Mouse (Mus musculus) CD4-positive, CD25-positive, alpha-beta regulatory T cell, adult 4 months (primary cell): ENCODE measurements around the gene Psmd10. TPM values are rescaled to one million over a fixed set of nuclear protein-coding genes. Genes with fewer than 3 reads are reported as not detected.

ENCODE experiments used
- ATAC-seq: one replicate; pipeline ENCODE4 v1.8.0; 2017
- polyA plus RNA-seq, 2 experiments: library from polyadenylated mRNA; unstranded; fragments of 100-300 nt; shearing (Covaris generic); gene quantifications; one replicate each; pipeline ENCODE4 v1.2.1; 2017

The Psmd10 gene
- 10 to 100 TPM; 66.2 to 67.6 TPM for polyA plus RNA-seq

DNA sequence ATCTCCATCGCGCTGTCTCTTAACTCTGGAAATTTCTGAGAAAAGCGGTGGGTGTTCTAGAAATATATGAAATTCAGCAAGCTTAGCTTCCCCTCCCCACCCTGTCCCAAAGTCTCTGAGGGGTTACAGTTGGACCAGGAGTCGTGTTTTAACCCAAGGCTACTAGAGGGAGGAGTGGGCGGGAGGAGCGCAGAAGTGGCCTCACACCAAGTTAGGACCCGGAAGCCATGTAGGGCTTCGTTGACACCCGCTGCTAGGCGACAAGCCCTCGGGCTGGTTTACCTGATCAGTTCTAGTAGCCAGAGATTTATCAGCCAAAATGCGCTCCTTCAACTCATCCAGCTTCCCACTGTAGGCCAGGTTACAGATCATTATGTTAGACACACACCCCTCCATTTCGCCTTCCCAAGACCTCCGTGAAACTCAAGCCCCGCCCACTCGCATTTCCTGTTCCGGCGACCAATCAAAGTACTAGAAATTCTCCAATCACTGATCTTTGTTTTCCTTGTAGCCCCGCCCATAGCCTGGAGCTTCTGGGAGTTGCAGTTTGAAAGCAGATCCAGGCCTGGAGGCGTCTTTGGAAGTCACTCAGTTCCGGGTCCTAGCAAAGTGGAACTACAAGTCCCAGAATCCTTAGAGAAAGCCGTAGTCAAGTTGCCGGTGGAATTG lies at the start of gene Psmd10, which contains the start of gene Atg4a:
TSS of gene Psmd10 (minus strand) at position 457 of the 669 bp plus-strand sequence.
TSS of gene Atg4a (plus strand) at position 636 of the 669 bp plus-strand sequence.
- peak; percentile 98 for ATAC-seq

DNA sequence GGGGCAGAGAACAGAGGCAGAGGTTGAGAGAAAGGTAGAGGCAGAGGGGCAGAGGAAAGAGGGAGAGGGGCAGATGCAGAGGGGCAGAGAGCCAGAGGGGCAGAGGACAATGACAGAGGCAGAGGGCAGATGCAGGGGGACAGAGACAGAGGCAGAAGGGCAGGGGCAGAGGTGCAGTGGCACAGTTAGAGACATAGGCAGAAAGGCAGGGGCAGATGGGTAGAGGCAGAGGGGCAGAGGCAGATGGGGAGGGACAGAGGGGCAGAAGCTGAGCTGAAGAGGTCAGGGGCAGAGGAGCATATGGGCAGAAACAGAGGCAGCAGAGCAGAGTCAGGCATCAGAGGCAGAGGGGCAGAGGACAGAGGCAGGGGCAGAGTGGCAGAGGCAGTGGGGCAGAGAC lies 42.4 kb upstream of the Psmd10 start:
- ATAC-seq, result no peak

DNA sequence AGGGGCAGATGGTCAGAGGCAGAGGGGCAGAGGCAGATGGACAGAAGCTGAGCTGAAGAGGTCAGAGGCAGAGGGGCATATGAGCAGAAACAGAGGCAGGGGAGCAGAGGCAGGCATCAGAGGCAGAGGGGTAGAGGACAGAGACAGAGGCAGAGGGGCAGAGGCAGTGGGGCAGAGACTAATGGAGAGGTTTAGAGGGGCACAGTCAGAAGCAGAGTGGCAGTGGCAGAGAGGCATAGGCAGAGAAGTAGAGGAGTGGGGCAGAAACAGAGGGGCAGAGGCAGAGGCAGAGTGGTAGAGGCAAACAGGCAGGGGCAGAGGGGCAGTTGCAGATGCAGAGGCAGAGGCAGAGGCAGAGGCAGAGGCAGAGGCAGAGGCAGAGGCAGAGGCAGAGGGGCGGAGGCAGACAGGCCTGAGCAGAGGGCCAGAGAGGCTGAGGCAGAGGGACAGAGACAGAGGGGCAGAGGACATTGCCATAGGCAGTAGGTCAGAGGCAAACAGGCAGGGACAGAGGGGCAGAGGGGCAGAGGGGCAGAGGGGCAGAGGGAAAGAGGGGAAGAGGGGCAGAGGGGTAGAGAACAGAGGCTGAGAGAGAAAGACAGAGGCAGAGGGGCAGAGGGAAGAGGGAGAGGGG lies 41.5 kb upstream of the Psmd10 start:
- ATAC-seq, result no peak

DNA sequence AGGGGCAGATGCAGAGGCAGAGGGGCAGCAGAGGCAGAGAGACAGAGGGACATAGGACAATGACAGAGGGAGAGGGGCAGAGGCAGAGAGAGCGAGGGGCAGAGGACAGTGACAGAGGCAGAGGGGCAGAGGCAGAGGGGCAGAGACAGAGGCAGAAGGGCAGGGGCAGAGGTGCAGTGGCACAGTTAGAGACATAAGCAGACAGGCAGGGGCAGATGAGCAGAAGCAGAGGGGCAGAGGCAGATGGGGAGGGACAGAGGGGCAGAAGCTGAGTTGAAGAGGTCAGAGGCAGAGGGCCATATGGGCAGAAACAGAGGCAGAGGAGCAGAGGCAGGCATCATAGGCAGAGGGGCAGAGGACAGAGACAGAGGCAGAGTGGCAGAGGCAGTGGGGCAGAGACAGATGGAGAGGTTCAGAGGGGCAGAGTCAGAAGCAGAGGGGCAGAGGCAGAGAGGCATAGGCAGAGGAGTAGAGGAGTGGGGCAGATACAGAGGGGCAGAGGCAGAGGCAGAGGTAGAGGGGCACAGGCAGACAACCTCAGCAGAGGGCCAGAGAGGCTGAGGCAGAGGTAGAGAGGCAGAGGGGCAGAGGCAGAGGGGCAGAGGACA lies 40.5 kb upstream of the Psmd10 start:
- ATAC-seq, result no peak

DNA sequence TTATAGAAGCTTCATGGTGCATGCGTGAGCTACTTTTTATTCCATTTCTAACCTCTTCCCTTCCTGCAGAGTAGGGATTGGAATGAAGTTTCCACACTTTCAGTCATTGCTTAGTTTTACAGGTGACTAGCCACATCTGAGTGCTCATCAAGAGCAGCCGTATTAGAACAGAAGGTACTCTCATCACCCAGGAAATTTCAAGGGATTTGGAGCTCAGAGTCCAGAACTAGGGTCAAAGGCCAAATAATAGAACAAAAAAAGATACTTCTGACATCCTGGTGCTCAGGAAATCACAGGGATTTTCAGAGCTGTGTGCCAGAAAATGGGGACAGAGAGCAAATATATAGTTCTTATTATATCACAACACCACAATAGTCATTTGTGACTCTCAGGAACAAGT lies 28.7 kb upstream of the Psmd10 start:
- no peak for ATAC-seq

DNA sequence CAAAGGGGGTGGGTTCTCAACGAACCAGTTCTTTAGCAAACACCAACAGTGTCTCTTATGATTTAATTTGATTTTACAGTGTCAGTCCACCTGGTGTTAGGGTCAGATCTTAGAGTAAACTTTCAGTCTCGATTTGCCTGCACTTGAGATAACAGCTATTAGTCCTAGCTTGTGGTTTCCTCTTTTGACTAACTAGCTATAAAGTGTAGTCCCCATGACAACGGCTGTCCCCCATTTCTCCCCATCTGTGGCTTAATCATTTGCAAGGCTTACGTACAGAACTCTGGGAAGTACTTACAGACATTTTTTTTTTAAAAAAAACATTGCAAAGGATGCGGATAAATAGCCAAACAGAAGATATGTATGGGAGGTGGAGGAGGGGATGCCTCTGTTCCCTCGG lies 28.3 kb upstream of the Psmd10 start:
- ATAC-seq, result peak; percentile 34

DNA sequence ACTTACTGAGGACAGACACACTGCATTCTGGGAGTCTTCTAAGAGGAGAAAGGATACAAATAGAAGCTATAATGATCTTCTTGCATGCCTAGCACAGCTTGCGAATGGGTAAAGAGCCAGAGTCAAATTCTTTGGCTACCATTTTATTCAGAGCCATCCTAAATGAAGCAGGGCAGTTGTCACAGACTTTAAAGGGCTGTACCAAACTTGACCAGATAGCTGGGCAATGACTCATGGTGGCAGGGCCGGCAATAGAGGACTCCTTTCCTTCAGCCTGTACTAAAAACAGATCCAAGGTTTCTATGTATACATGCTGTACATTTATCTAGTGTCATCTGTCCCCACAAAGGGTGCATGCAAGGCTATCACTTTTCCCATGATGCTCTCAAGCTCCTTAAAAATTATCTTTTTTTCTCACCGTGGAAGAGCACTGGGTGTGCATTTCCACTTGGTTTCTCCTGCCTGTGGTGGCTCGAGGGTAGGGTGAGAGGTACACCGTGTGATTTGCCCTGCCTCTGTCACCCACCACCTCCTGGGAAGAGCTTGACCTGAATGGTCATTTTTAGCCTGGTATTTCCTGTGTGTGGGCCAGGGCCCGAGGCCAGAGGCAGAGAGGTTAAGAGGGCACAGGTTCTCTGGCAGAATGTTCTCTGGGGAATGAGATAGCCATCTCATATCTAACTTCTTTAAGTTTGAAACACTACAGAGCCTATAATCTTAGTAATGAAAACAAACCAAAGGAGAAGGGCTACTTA lies 26.9 kb upstream of the Psmd10 start:
- ATAC-seq, result no peak

DNA sequence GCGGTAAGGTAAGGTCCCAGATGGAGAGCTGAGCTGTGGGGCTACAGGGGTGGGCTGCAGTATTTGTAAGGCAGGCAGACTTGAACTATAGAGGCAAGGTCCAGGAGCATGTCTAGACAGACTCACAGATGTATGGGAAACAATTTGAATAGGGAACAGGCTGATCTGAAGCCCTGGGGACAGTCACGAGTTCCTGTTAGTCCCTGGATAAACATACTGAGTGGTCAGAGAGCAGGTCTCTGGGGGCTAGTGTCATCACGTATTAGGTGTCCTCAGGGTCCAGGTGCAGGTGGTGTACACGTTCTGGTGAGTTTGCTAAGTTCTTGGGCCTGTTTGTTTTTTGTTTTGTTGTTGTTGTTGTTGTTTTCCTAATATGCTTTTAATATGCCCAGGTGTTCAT lies 23.6 kb upstream of the Psmd10 start:
- no peak for ATAC-seq

DNA sequence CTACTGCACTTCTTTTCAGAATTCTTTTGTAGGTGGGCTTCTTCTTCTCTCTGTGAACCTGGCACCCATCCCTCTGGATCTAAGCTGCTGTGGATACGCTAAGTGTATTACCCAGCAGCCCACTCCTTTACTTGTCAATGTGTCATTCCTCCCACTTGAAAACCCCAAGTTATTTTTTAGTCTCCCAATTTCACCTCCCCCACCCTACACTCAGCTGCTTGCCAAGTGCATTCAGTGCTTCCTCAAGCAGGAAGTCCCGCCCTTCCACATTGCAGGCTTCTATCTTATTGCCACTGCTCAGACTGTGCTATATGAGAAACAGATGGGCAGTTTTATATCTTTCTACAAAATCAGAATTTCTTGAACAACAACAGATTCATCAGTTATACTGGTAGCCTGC lies 23.0 kb upstream of the Psmd10 start:
- ATAC-seq, result no peak

DNA sequence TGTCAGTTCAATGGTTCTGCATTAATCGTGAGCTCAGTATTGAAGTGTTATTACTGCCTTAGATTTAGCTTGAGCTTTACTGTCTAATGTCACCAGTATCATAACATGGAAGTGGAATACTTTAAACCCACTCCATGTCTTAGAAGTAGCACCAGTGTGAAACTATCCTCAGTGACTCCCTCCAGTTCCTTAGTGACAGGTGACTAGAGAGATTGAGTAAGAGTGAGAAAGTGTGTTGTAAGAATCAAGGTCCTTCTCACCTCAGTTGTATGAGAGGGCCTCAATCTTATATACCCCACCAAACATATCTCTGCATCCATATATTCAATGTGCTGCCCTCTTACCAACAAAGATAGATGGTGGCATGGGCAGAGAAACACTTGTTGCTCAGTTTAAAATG lies 22.4 kb upstream of the Psmd10 start:
- ATAC-seq, result no peak

DNA sequence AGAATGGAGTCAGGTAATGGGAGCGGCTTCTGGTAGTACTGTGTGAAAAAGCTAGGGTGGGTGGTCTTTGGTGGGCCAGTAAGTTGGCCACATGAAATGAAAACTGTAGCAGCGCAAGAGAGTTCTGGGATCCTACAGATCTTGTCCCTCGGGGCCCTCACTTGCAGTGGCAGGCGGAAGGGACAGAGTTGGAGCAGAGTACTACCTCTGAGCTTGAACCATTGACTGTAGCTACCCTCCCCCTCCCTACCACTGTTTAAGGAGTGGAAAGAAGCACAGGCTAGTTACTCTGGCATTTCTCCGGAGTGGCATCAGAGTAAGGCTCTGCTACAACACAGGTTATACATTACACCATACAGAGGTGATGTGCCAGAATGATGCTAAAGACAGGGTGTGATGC lies 431 bp upstream of the Psmd10 start:
- peak; percentile 38 for ATAC-seq

DNA sequence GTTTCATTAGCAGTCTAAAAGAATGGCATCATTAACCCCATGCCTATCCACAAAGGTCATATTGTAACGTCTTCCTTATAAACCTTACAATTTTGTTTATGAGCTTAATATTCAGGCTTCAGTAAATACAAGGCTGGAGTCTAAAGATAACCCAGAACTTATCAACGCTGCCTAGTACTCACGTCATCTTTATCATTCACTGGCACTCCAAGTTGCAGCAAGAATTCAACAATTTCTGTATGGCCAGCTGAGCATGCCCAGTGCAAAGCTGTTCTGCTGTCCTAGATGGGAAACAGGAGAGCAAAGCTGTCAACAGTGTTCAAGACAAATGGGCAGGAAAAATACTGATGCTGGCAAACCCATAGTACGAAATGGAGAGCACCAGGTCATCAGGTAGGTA lies 2.9 kb downstream of the Psmd10 start:
- no peak for ATAC-seq

DNA sequence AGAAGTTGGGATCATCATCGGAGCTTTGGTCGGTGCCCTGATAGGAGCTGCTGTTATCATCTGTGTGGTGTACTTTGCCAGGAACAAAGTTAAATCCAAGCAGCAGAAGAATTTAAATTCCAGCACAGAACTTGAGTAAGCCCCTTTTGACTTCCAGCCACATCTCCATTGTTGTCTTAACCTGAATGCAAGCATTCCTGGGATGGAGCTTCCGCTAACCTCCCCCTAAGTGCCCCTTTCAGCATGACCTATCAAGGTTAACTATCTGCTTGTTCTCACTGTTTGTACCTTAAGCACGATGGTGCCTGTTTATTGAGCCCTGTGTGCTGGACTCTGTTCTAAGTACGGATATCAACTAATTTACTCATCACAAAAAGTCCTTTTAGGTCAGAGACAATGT lies 20.3 kb downstream of the Psmd10 start:
- ATAC-seq, result no peak

DNA sequence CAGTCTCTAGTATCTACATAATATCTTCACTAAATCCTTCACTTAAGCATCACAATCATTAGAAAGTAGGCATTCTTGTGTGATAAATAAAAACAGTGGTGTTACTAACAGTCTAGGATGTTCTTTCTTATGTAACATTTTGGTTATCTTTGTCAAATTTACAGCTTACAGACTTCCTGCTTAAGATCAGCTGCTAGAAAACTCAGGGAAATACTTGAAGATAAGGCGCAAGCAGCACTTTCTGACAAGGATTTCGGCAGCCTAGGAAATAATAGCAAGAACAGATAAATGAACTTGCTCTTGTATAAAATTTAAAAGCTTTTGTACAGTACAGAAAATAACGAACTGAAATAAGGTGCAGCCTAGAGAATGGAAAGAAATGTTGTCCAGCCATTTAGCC lies 23.3 kb downstream of the Psmd10 start:
- no peak for ATAC-seq

DNA sequence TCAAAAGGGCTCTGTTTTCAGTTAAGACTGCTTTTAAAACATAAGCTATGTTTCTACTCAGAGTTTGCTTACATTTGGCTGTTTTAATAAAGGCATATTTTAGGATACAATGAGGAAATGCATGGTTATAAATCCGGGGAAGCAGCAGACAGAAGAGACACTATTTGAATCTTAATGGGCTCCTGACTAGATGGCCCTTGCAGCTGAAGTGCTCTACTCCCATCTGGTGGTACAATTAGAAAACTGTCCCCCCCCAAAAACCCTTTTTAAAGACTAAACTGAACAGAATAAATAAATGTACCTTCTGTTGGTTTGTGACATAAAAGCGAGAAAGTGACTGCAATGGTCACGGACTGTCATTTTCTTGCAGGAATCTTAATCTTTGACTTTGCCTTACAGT lies 24.5 kb downstream of the Psmd10 start:
- no peak for ATAC-seq

DNA sequence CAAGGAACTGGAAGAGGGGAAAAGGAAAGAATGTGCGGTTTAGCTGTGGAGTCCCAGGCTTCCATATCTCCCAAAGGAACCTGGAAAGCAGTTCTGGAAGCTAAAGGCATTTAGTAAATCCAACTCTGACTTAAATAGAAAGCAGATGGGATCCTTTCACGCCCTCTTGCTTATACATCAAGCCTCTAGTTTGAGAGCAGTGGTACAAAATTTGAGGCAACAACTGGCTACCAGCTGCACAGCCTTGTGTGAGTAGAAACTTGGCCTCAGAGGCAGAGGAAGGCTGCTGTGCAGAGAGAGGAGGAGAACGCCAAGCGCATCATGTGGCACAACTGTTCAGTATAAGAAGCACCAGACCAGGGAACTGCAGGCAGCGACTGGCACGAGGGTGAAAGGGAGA lies 35.2 kb downstream of the Psmd10 start:
- ATAC-seq, result no peak

DNA sequence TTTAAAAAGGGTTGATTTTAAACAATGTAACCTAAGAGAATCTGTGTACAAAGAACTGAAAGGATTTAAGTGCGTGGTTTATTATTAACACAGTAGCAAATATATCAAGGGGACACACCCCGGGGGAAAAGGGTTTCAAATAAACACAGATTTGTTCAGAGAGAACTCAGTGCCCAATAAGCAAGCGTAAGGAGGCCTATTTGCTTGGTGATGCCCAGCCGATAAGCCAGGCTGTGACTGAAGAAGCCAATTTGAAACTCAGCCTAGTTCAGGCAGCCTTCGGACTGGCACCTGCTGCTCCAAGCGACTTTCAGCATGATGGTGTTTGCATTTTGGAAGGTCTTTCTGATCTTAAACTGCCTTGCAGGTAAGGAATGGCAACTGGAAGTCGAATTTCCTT lies 49.2 kb downstream of the Psmd10 start, which contains the start of gene Vsig1:
TSS of gene Vsig1 (plus strand) at position 249 of the 400 bp plus-strand sequence.
- no peak for ATAC-seq

DNA sequence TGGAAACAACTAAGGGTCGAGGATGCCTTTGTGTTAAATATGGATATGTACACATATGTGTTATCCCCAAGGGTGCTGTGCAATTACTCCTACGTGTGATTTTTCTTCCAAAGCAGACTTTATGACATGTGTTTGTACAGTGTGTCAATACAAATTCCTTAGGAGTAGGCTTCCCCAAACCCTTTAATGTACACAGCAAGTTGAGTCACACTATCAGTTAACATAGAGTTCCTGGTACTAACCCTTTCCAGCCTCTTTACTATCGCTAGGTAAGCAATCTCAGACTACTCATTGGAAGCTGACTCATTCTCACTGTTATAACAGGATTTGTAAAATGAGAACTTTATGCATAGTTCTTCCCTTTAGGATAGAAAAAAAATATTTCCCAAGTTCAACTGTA lies 53.0 kb downstream of the Psmd10 start:
- no peak for ATAC-seq

Other genes with a start within 250 kb of the Psmd10 start
- under 1 TPM in 1 of 2 experiments, not detected in 1; 0.19 TPM for gene Tex13b, start 143.3 kb downstream of the Psmd10 start, polyA plus RNA-seq
- gene Vsig1, start 49.1 kb downstream of the Psmd10 start, polyA plus RNA-seq, result not detected
- 10 to 100 TPM; 31.4 to 35.8 TPM for gene Atg4a, start 179 bp upstream of the Psmd10 start, polyA plus RNA-seq